Comparison of ENCODE assay signal across 7 mouse cellular contexts in the genomic region with DNA sequence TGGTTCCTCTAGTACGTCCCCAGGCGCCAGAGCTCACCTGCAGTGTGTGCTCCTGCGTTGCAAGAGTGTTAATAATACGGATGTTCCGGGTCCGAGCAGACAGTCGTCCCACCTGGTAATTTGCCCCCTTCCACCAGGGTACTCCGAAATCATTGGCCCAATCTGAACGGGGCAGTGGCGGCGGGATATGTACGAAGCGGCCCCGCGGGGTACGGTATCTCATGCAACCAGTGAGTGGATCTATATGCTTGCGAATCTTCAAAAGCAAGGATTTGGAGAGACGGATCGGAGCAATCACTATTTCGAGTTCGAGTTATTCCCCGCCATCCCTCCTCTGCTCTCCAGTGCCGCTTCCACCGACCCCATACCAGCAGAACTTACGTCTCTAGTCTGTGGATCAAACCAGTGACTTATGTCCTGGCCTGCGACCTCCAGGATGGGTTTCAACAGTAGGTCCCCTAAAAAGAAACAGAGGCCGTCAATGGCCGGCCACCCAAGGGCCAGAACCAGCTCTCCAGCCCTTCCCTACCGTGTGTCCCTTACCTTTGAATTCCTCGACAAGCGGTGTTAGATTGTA. TPM values are rescaled to one million over a fixed set of nuclear protein-coding genes. Genes with fewer than 3 reads are reported as not detected.
DNase-seq lines count a peak whose midpoint lies in the region; ATAC-seq lines count a peak whose summit lies in the region.
"Not testable (repeated sequence)": the region's sequence is repeated elsewhere in the genome, so short reads cannot be mapped to it uniquely, and the experiment has no call there.

No protein-coding gene starts in this region.

- H3K27me3 ChIP-seq in erythroblast, embryonic 14.5 days (ENCODE audit: control insufficient read depth), result peaks cover 20% of the 10 kb centered on the region
- H3K27me3 ChIP-seq in heart, embryonic 13.5 days (replicated peaks); intestine, embryonic 15.5 days (replicated peaks); limb, embryonic 15.5 days; midbrain, embryonic 10.5 days (ENCODE audit: low read depth, poor library complexity, severe bottlenecking): not testable (repeated sequence)

- H3K27ac ChIP-seq in heart, embryonic 13.5 days (replicated peaks), result peak overlapping the region; percentile 98
- H3K27ac ChIP-seq in intestine, embryonic 15.5 days, result peak overlapping the region; percentile 98
- peak overlapping the region; percentile 99 for H3K27ac ChIP-seq in limb, embryonic 15.5 days
- peak overlapping the region; percentile 99 for H3K27ac ChIP-seq in midbrain, embryonic 10.5 days (replicated peaks)

- not testable (repeated sequence) for ATAC-seq in heart, embryonic 13.5 days (ENCODE audit: extremely low read depth, insufficient number of reproducible peaks, low FRiP score, low TSS enrichment); limb, embryonic 15.5 days (ENCODE audit: insufficient number of reproducible peaks, low FRiP score, low TSS enrichment, low read depth)
- ATAC-seq in intestine, embryonic 15.5 days, result peak; percentile 24; the same call in 1 of the 2 replicates

- H3K4me3 ChIP-seq in erythroblast, embryonic 14.5 days (replicated peaks), result peak overlapping the region; percentile 84
- H3K4me3 ChIP-seq in heart, embryonic 13.5 days, result peak overlapping the region; percentile 78
- H3K4me3 ChIP-seq in intestine, embryonic 15.5 days (replicated peaks), result peak overlapping the region; percentile 71
- H3K4me3 ChIP-seq in limb, embryonic 15.5 days, result peak overlapping the region; percentile 70
- peak overlapping the region; percentile 63 for H3K4me3 ChIP-seq in midbrain, embryonic 10.5 days

- peak overlapping the region; percentile 95 for H3K9ac ChIP-seq in heart, embryonic 13.5 days
- peak overlapping the region; percentile 93 for H3K9ac ChIP-seq in intestine, embryonic 15.5 days
- H3K9ac ChIP-seq in limb, embryonic 15.5 days, result peak overlapping the region; percentile 60

- WGBS in heart, embryonic 13.5 days, result 1% methylated on average over 31 of the region's 31 CpGs
- 1% methylated on average over 31 of the region's 31 CpGs for WGBS in intestine, embryonic 15.5 days
- WGBS in limb, embryonic 15.5 days, result under 1% methylated on average over 31 of the region's 31 CpGs
- 2% methylated on average over 31 of the region's 31 CpGs for WGBS in midbrain, embryonic 10.5 days

- H3K36me3 ChIP-seq in erythroblast, embryonic 14.5 days (ENCODE audit: control insufficient read depth); intestine, embryonic 15.5 days; limb, embryonic 15.5 days: not testable (repeated sequence)
- peaks cover 16% of the 10 kb centered on the region for H3K36me3 ChIP-seq in heart, embryonic 13.5 days
- peaks cover 16% of the 10 kb centered on the region for H3K36me3 ChIP-seq in midbrain, embryonic 10.5 days

- H3K9me3 ChIP-seq in erythroblast, embryonic 14.5 days (ENCODE audit: control insufficient read depth, low read length); heart, embryonic 13.5 days; intestine, embryonic 15.5 days; limb, embryonic 15.5 days; midbrain, embryonic 10.5 days (replicated peaks): not testable (repeated sequence)

- peak overlapping the region; percentile 91 for H3K4me2 ChIP-seq in heart, embryonic 13.5 days
- H3K4me2 ChIP-seq in intestine, embryonic 15.5 days (replicated peaks), result peak overlapping the region; percentile 69
- peak overlapping the region; percentile 62 for H3K4me2 ChIP-seq in limb, embryonic 15.5 days

- peaks cover 41% of the 10 kb centered on the region for H3K4me1 ChIP-seq in erythroblast, embryonic 14.5 days (ENCODE audit: control insufficient read depth)
- H3K4me1 ChIP-seq in heart, embryonic 13.5 days, result peaks cover 43% of the 10 kb centered on the region
- H3K4me1 ChIP-seq in intestine, embryonic 15.5 days (replicated peaks), result peaks cover 27% of the 10 kb centered on the region
- peaks cover 46% of the 10 kb centered on the region for H3K4me1 ChIP-seq in limb, embryonic 15.5 days
- peaks cover 51% of the 10 kb centered on the region for H3K4me1 ChIP-seq in midbrain, embryonic 10.5 days

- peak; percentile 29 for DNase-seq in adrenal gland, postnatal 14 days
- peak; percentile 44 for DNase-seq in midbrain, embryonic 10.5 days (ENCODE audit: low spot score)
- peak; percentile 6 for DNase-seq in right cerebral cortex, postnatal 4 days

RNA-seq across cellular contexts. Expression of a gene that starts 0.6 kb away (rescaled TPM):
- 124 and 137 TPM in 2 replicates for total RNA-seq in adrenal gland, postnatal 14 days (2021)
- 17.5 and 24.2 TPM in 2 replicates for polyA plus RNA-seq in erythroblast, embryonic 14.5 days (2012)
- polyA plus RNA-seq in heart, embryonic 13.5 days (2015; fragmentation: Nextera tagmentation; extraction: Ambion mirVana), result 135 and 139 TPM in 2 replicates
- polyA plus RNA-seq in intestine, embryonic 15.5 days (2015; fragmentation: Nextera tagmentation; extraction: Ambion mirVana), result 154 and 182 TPM in 2 replicates
- 143 and 144 TPM in 2 replicates for polyA plus RNA-seq in limb, embryonic 15.5 days (2015; fragmentation: Nextera tagmentation; extraction: Ambion mirVana)
- 145 and 146 TPM in 2 replicates for polyA plus RNA-seq in midbrain, embryonic 10.5 days (2016; fragmentation: Nextera tagmentation; extraction: Ambion mirVana)

RNA-seq across cellular contexts. Expression of a gene that starts 0.8 kb away (rescaled TPM):
- 34.2 and 42.6 TPM in 2 replicates for total RNA-seq in adrenal gland, postnatal 14 days (2021)
- polyA plus RNA-seq in erythroblast, embryonic 14.5 days (2012), result 0.12 and 0.40 TPM in 2 replicates
- 21.2 and 21.5 TPM in 2 replicates for polyA plus RNA-seq in heart, embryonic 13.5 days (2015; fragmentation: Nextera tagmentation; extraction: Ambion mirVana)
- 22.7 and 24.8 TPM in 2 replicates for polyA plus RNA-seq in intestine, embryonic 15.5 days (2015; fragmentation: Nextera tagmentation; extraction: Ambion mirVana)
- 30.2 and 36.6 TPM in 2 replicates for polyA plus RNA-seq in limb, embryonic 15.5 days (2015; fragmentation: Nextera tagmentation; extraction: Ambion mirVana)
- polyA plus RNA-seq in midbrain, embryonic 10.5 days (2016; fragmentation: Nextera tagmentation; extraction: Ambion mirVana), result 50.4 and 57.3 TPM in 2 replicates

RNA-seq across cellular contexts. Expression of a gene that starts 3.4 kb away (rescaled TPM):
- 29.5 and 30.2 TPM in 2 replicates for total RNA-seq in adrenal gland, postnatal 14 days (2021)
- 0.08 TPM in 1 of 2 replicates, not detected in the other for polyA plus RNA-seq in erythroblast, embryonic 14.5 days (2012)
- polyA plus RNA-seq in heart, embryonic 13.5 days (2015; fragmentation: Nextera tagmentation; extraction: Ambion mirVana), result 40.0 and 40.5 TPM in 2 replicates
- 30.7 and 32.1 TPM in 2 replicates for polyA plus RNA-seq in intestine, embryonic 15.5 days (2015; fragmentation: Nextera tagmentation; extraction: Ambion mirVana)
- 18.8 and 20.4 TPM in 2 replicates for polyA plus RNA-seq in limb, embryonic 15.5 days (2015; fragmentation: Nextera tagmentation; extraction: Ambion mirVana)
- 16.9 and 21.4 TPM in 2 replicates for polyA plus RNA-seq in midbrain, embryonic 10.5 days (2016; fragmentation: Nextera tagmentation; extraction: Ambion mirVana)

RNA-seq across cellular contexts. Expression of a gene that starts 18.8 kb away (rescaled TPM):
- 53.7 and 61.3 TPM in 2 replicates for total RNA-seq in adrenal gland, postnatal 14 days (2021)
- 0.51 and 0.65 TPM in 2 replicates for polyA plus RNA-seq in erythroblast, embryonic 14.5 days (2012)
- 20.9 and 21.6 TPM in 2 replicates for polyA plus RNA-seq in heart, embryonic 13.5 days (2015; fragmentation: Nextera tagmentation; extraction: Ambion mirVana)
- 23.7 and 24.3 TPM in 2 replicates for polyA plus RNA-seq in intestine, embryonic 15.5 days (2015; fragmentation: Nextera tagmentation; extraction: Ambion mirVana)
- polyA plus RNA-seq in limb, embryonic 15.5 days (2015; fragmentation: Nextera tagmentation; extraction: Ambion mirVana), result 30.8 and 32.0 TPM in 2 replicates
- 31.8 and 37.1 TPM in 2 replicates for polyA plus RNA-seq in midbrain, embryonic 10.5 days (2016; fragmentation: Nextera tagmentation; extraction: Ambion mirVana)

RNA-seq across cellular contexts. Expression of a gene that starts 25.5 kb away (rescaled TPM):
- 109 and 118 TPM in 2 replicates for total RNA-seq in adrenal gland, postnatal 14 days (2021)
- 1.1 and 1.8 TPM in 2 replicates for polyA plus RNA-seq in erythroblast, embryonic 14.5 days (2012)
- polyA plus RNA-seq in heart, embryonic 13.5 days (2015; fragmentation: Nextera tagmentation; extraction: Ambion mirVana), result 18.0 and 18.8 TPM in 2 replicates
- polyA plus RNA-seq in intestine, embryonic 15.5 days (2015; fragmentation: Nextera tagmentation; extraction: Ambion mirVana), result 39.9 and 44.1 TPM in 2 replicates
- polyA plus RNA-seq in limb, embryonic 15.5 days (2015; fragmentation: Nextera tagmentation; extraction: Ambion mirVana), result 77.4 and 89.3 TPM in 2 replicates
- polyA plus RNA-seq in midbrain, embryonic 10.5 days (2016; fragmentation: Nextera tagmentation; extraction: Ambion mirVana), result 41.7 and 50.6 TPM in 2 replicates

Comparison
In these comparisons a context has a peak if more than half of its experiments do, and no peak if none do; other contexts are left out.
1. RNA of a gene that starts 0.8 kb away (polyA plus RNA-seq): 50.4 to 57.3 TPM in midbrain, embryonic 10.5 days, 30.2 to 36.6 TPM in limb, embryonic 15.5 days, 22.7 to 24.8 TPM in intestine, embryonic 15.5 days and 21.2 to 21.5 TPM in heart, embryonic 13.5 days; 0.12 to 0.40 TPM in erythroblast, embryonic 14.5 days; every median in the first group is over 10 times any median in the second.
2. RNA of a gene that starts 3.4 kb away (polyA plus RNA-seq): 40.0 to 40.5 TPM in heart, embryonic 13.5 days, 30.7 to 32.1 TPM in intestine, embryonic 15.5 days, 16.9 to 21.4 TPM in midbrain, embryonic 10.5 days and 18.8 to 20.4 TPM in limb, embryonic 15.5 days; 0.08 TPM in erythroblast, embryonic 14.5 days; every median in the first group is over 10 times any median in the second.
3. Peak in every context shown above with its lines, with median percentiles within 50 percentile points of each other: DNase-seq, H3K4me3 ChIP-seq, H3K27ac ChIP-seq, H3K4me2 ChIP-seq and H3K9ac ChIP-seq.